In the genomic region with DNA sequence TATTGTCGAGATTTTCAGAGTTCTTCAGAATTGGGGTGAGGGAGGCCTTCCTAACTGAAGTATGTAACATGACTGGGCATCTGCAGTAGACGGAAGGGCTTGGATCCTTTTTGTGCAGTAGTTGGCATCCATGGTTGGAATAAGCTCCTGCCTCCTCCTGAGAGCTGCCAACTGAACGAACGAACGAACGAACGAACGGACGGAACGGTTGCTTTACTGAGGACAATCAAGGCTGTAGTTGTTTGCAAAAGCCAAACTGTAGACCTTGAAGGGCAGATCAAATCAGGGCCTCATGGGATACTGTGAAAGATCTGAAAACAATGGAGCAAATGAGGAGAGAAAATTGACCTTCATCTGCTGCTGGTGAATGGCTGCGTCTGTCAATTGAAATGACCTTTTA, we compare ENCODE assay signal across 22 mouse cellular contexts. TPM values are rescaled to one million over a fixed set of nuclear protein-coding genes. Genes with fewer than 3 reads are reported as not detected.
DNase-seq lines count a peak whose midpoint lies in the region; ATAC-seq and TF ChIP-seq lines count a peak whose summit lies in the region.
"Had no signal": no experiment of that assay in that cellular context is flagged by ENCODE, and none has a peak within 500 bp of the region (broad histone marks: within the 10 kb centered on the region; RNA-seq: fewer than 3 reads in every experiment).

No protein-coding gene starts in this region.

- no peaks in the 10 kb centered on the region for H3K79me2 ChIP-seq in heart, adult 2 months (replicated peaks; ENCODE audit: control insufficient read depth, insufficient read depth, low read length)

- TF ChIP-seq CTCF in cerebellum, adult 2 months (IDR thresholded peaks at IDR 0.05; ENCODE audit: borderline replicate concordance, insufficient read depth, low read depth, low read length): no peak
- TF ChIP-seq CTCF in heart, adult 2 months (IDR thresholded peaks at IDR 0.05): no peak
- no peak for TF ChIP-seq CTCF in midbrain, postnatal 0 days (IDR thresholded peaks at IDR 0.05)

- no peak for ATAC-seq in cerebellum, adult (ENCODE audit: insufficient number of reproducible peaks, low FRiP score, low TSS enrichment)
- no peak for ATAC-seq in midbrain, postnatal 0 days (ENCODE audit: low FRiP score)
- no peak for ATAC-seq in midbrain, embryonic 13.5 days
- ATAC-seq: intestine, embryonic 16.5 days had no signal

- H3K4me1 ChIP-seq in cerebellum, adult 2 months (ENCODE audit: control insufficient read depth, insufficient read depth, low read length): peaks cover 2% of the 10 kb centered on the region
- H3K4me1 ChIP-seq in heart, adult 2 months (ENCODE audit: control insufficient read depth, insufficient read depth, low read length): no peaks in the 10 kb centered on the region
- H3K4me1 ChIP-seq in midbrain, postnatal 0 days (ENCODE audit: insufficient read depth, low read length): no peaks in the 10 kb centered on the region
- H3K4me1 ChIP-seq in midbrain, embryonic 13.5 days (replicated peaks): peaks cover 5% of the 10 kb centered on the region; the same call in 1 of the 2 replicates
- H3K4me1 ChIP-seq: heart, embryonic 15.5 days; lung, embryonic 15.5 days had no signal

- TF ChIP-seq POLR2A in cerebellum, adult 2 months (IDR thresholded peaks at IDR 0.05; ENCODE audit: borderline replicate concordance, insufficient read depth, low read length): no peak
- TF ChIP-seq POLR2A in heart, adult 2 months (IDR thresholded peaks at IDR 0.05; ENCODE audit: insufficient read depth, low read depth, low read length): no peak

- H3K9me3 ChIP-seq in midbrain, postnatal 0 days (ENCODE audit: low read length): no peaks in the 10 kb centered on the region
- no peaks in the 10 kb centered on the region; the same call in 1 of the 2 replicates for H3K9me3 ChIP-seq in midbrain, embryonic 13.5 days
- H3K9me3 ChIP-seq: heart, embryonic 15.5 days; lung, embryonic 15.5 days had no signal

- no peak for TF ChIP-seq EP300 in heart, adult 2 months (IDR thresholded peaks at IDR 0.05; ENCODE audit: insufficient read depth, low read depth, low read length)

- H3K9ac ChIP-seq in heart, adult 2 months (ENCODE audit: low read depth, low read length): no peak overlapping the region
- H3K9ac ChIP-seq in midbrain, postnatal 0 days (replicated peaks; ENCODE audit: low read length, poor library complexity, severe bottlenecking): no peak overlapping the region
- H3K9ac ChIP-seq in midbrain, embryonic 13.5 days (replicated peaks): no peak overlapping the region
- H3K9ac ChIP-seq: heart, embryonic 15.5 days; liver, embryonic 14.5 days; lung, embryonic 15.5 days; neural tube, embryonic 13.5 days had no signal

- H3K27ac ChIP-seq in cerebellum, adult 2 months (ENCODE audit: insufficient read depth, low read length): no peak overlapping the region
- no peak overlapping the region for H3K27ac ChIP-seq in heart, adult 2 months
- no peak overlapping the region for H3K27ac ChIP-seq in midbrain, postnatal 0 days (ENCODE audit: low read depth, low read length)
- H3K27ac ChIP-seq in midbrain, embryonic 13.5 days: no peak overlapping the region
- H3K27ac ChIP-seq: heart, embryonic 15.5 days; liver, embryonic 14.5 days; lung, embryonic 15.5 days; macrophage; midbrain, embryonic 10.5 days; neural tube, embryonic 13.5 days had no signal

- peak in 1 of 2 experiments; percentile 37 for DNase-seq in cerebellum, adult 2 months
- peak; percentile 31 for DNase-seq in heart, adult 11 months
- DNase-seq in heart, adult 2 months: no peak
- peak; percentile 31 for DNase-seq in midbrain, postnatal 0 days (ENCODE audit: low spot score)
- DNase-seq in lung, postnatal 36 days: no peak
- DNase-seq: cerebellum, adult 11 months; cerebellum, postnatal 36 days; gastrocnemius, postnatal 10 days; heart, postnatal 4 days; right cerebral cortex, postnatal 25 days; thymus, postnatal 36 days had no signal

- H3K4me2 ChIP-seq in midbrain, postnatal 0 days (ENCODE audit: low read depth, low read length, poor library complexity, severe bottlenecking): no peak overlapping the region
- no peak overlapping the region for H3K4me2 ChIP-seq in midbrain, embryonic 13.5 days (replicated peaks)
- H3K4me2 ChIP-seq: heart, embryonic 15.5 days; lung, embryonic 15.5 days; neural tube, embryonic 13.5 days had no signal

- H3K4me3 ChIP-seq in cerebellum, adult 2 months (replicated peaks; ENCODE audit: insufficient read depth, low read depth, low read length): peak overlapping the region; percentile 40
- H3K4me3 ChIP-seq in heart, adult 2 months: no peak overlapping the region
- no peak overlapping the region for H3K4me3 ChIP-seq in midbrain, postnatal 0 days (ENCODE audit: low read depth, low read length)
- H3K4me3 ChIP-seq in midbrain, embryonic 13.5 days (replicated peaks): no peak overlapping the region
- H3K4me3 ChIP-seq: heart, embryonic 15.5 days; lung, embryonic 15.5 days; midbrain, embryonic 10.5 days; neural tube, embryonic 13.5 days had no signal

- 10% methylated on average over 11 of the region's 11 CpGs for WGBS in cerebellum, adult 2 months
- WGBS in heart, adult 2 months: 83% methylated on average over 11 of the region's 11 CpGs
- WGBS in midbrain, postnatal 0 days: 67% methylated on average over 11 of the region's 11 CpGs
- 67% methylated on average over 11 of the region's 11 CpGs for WGBS in midbrain, embryonic 13.5 days

- intact Hi-C loops in heart, adult 2 months (cut with DNase I): no loop called here

- H3K27me3 ChIP-seq in cerebellum, adult 2 months (ENCODE audit: control insufficient read depth, insufficient read depth, low read length): no peaks in the 10 kb centered on the region
- H3K27me3 ChIP-seq in heart, adult 2 months (ENCODE audit: control insufficient read depth, insufficient read depth, low read length): no peaks in the 10 kb centered on the region
- H3K27me3 ChIP-seq in midbrain, postnatal 0 days (ENCODE audit: insufficient read depth, low read length): no peaks in the 10 kb centered on the region
- H3K27me3 ChIP-seq in midbrain, embryonic 13.5 days: no peaks in the 10 kb centered on the region
- H3K27me3 ChIP-seq: heart, embryonic 15.5 days; lung, embryonic 15.5 days; neural tube, embryonic 13.5 days had no signal

- no peaks in the 10 kb centered on the region for H3K36me3 ChIP-seq in heart, adult 2 months (ENCODE audit: control insufficient read depth, insufficient read depth, low read length)
- no peaks in the 10 kb centered on the region for H3K36me3 ChIP-seq in midbrain, postnatal 0 days (ENCODE audit: insufficient read depth, low read length)
- no peaks in the 10 kb centered on the region for H3K36me3 ChIP-seq in midbrain, embryonic 13.5 days
- H3K36me3 ChIP-seq: heart, embryonic 15.5 days; lung, embryonic 15.5 days; neural tube, embryonic 13.5 days had no signal

RNA-seq across cellular contexts. Expression of a gene that starts 17.5 kb away (rescaled TPM):
- 69.2 and 71.4 TPM in 2 replicates for polyA plus RNA-seq in cerebellum, adult 2 months (2012; rRNA removed)
- under 1 TPM; 0.31 to 0.34 TPM for total RNA-seq in heart, adult 2 months (2021)
- 0.74 and 0.79 TPM in 2 replicates for polyA plus RNA-seq in heart, adult 2 months (2012; rRNA removed)
- total RNA-seq in midbrain, postnatal 0 days (2014; rRNA removed): 40.4 and 40.7 TPM in 2 replicates
- 18.3 and 19.1 TPM in 2 replicates for polyA plus RNA-seq in midbrain, postnatal 0 days (2015; fragmentation: Nextera tagmentation; extraction: Ambion mirVana)
- polyA plus RNA-seq in midbrain, embryonic 13.5 days (2015; fragmentation: Nextera tagmentation; extraction: Ambion mirVana): 11.5 and 12.1 TPM in 2 replicates
- total RNA-seq: MEL; monocyte, adult 5-6 weeks had no signal
- polyA plus RNA-seq: macrophage had no signal

Comparison
In these comparisons a context has a peak if more than half of its experiments do, and no peak if none do; other contexts are left out.
1. DNase-seq: peak in heart, adult 11 months (single experiment) and midbrain, postnatal 0 days (single experiment); none in heart, adult 2 months (0 of 2) and lung, postnatal 36 days (single experiment).